Mouse (Mus musculus) limb, embryonic 10.5 days (tissue): ENCODE data around the gene Peak1. TPM values are rescaled to one million over a fixed set of nuclear protein-coding genes. Genes with fewer than 3 reads are reported as not detected.

Source experiments
- DNase-seq: peaks from one replicate; pipeline ENCODE4 v3.0.0-alpha.2; 2017; ENCODE audit warnings: low spot score
- H3K27ac ChIP-seq: fragments of 300-500 bp; sonication (generic); 2 replicates; pipeline ENCODE4 v1.5.1; 2016; ENCODE audit warnings: mild to moderate bottlenecking
- H3K27me3 ChIP-seq: fragments of 300-500 bp; sonication (generic); 2 replicates; pipeline ENCODE4 v1.6.1; 2016; ENCODE audit warnings: low read depth, mild to moderate bottlenecking; ENCODE audit not compliant: poor library complexity, severe bottlenecking
- H3K36me3 ChIP-seq: fragments of 300-500 bp; sonication (generic); 2 replicates; pipeline ENCODE4 v1.6.1; 2016; ENCODE audit warnings: mild to moderate bottlenecking, moderate library complexity
- H3K4me1 ChIP-seq: fragments of 300-500 bp; sonication (generic); 2 replicates; pipeline ENCODE4 v1.6.1; 2016
- H3K4me3 ChIP-seq: fragments of 300-500 bp; sonication (generic); 2 replicates; pipeline ENCODE4 v1.5.1; 2016; ENCODE audit warnings: mild to moderate bottlenecking, moderate library complexity
- H3K9me3 ChIP-seq: fragments of 300-500 bp; sonication (generic); replicated peaks from 2 replicates; pipeline ENCODE4 v1.6.1; 2016; ENCODE audit warnings: mild to moderate bottlenecking
- WGBS: fragments of 180-500 bp; shearing (Covaris S2); methylation state at CpG from one replicate; pipeline ENCODE4 v1.1.7; 2016; 5-methylcytosine and 5-hydroxymethylcytosine counted together
- polyA plus RNA-seq: library from polyadenylated mRNA; unstranded; fragments of >200 nt; fragmentation: Nextera tagmentation; extraction: Ambion mirVana; gene quantifications from 2 replicates; pipeline ENCODE4 v1.2.1, GENCODE M21; 2016

The Peak1 gene
- polyA plus RNA-seq, 1 experiment from 2014 or later, result 6.1 TPM

DNA sequence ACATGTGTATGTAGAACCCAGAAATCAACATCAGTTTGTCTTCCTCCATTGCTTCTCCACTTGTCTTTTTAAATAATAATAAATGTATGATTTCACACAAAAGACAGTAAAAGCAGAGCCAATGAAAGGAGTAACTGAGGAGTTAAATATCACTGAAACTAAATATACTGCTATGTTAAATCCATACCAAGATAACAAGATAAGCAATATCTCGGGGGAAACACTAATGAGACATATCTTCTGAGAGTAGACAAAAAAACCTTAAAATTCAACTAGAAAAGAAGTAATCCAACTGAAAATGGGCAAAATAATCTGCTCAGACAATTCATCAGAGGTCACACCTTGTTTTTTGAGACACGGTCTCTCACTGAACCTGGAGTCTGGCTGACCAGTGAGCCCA, 7.9 kb downstream of the Peak1 start:
- WGBS, result 94% methylated on average over 2 of the region's 2 CpGs
- H3K4me1 ChIP-seq, result peaks cover 7% of the 10 kb centered on the region
- H3K4me3 ChIP-seq, result no peak overlapping the region
- DNase-seq, result no peak
- no peaks in the 10 kb centered on the region for H3K36me3 ChIP-seq
- no peak overlapping the region for H3K27ac ChIP-seq
- H3K27me3 ChIP-seq, result peaks cover 7% of the 10 kb centered on the region; the same call in 1 of the 2 replicates
- no peaks in the 10 kb centered on the region for H3K9me3 ChIP-seq

DNA sequence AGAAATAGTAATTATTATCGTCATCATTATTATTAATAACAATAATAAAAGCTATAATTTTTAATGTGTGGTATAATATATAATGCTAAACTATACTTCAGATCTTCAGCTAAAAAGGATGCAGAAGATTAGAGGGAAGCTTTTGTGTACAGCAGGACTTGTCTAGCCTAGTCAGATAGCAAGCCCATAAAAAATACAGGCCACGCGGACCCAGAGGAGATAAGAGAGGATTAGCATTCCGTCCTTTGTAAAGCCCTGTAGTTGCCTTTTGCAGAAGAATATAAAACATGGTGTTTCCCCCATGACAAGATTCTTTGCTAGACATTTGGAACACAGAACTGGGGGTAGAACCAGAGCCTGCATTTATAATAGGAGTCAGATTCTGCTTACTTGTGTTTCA, 13.2 kb downstream of the Peak1 start:
- H3K27ac ChIP-seq, result no peak overlapping the region
- H3K9me3 ChIP-seq, result no peaks in the 10 kb centered on the region
- 68% methylated on average over 4 of the region's 4 CpGs for WGBS
- peaks cover 26% of the 10 kb centered on the region; the same call in 1 of the 2 replicates for H3K27me3 ChIP-seq
- no peak for DNase-seq
- H3K4me3 ChIP-seq, result no peak overlapping the region
- H3K36me3 ChIP-seq, result no peaks in the 10 kb centered on the region
- peaks cover 7% of the 10 kb centered on the region for H3K4me1 ChIP-seq

DNA sequence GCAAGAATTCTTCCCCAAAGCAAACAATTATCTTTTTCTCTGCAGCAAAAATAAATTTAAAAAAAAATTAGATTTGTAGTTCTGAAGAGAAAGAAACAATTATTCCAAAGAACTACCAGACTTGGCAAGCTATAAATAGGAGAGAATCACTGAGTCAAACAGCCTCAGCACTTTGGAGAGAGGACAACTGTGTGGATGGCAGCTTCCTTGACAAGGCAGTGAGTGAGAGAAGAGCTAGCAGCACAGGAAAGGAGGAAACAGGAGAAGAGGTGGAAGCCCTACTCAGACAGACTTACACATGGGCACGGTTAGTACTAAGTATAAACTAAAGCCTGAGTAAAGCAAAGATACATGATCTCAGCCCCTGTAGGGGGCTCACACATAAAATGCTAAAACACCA, 21.6 kb downstream of the Peak1 start:
- Histone ChIP-seq H3K36me3 (no peaks in the 10 kb centered on the region), H3K4me3 (no peak overlapping the region), H3K9me3 (no peaks in the 10 kb centered on the region), H3K27me3 (peaks cover 10% of the 10 kb centered on the region; the same call in 1 of the 2 replicates), H3K27ac (no peak overlapping the region), H3K4me1 (no peaks in the 10 kb centered on the region)
- no peak for DNase-seq
- WGBS, result 72% methylated on average over 1 of the region's 1 CpGs

DNA sequence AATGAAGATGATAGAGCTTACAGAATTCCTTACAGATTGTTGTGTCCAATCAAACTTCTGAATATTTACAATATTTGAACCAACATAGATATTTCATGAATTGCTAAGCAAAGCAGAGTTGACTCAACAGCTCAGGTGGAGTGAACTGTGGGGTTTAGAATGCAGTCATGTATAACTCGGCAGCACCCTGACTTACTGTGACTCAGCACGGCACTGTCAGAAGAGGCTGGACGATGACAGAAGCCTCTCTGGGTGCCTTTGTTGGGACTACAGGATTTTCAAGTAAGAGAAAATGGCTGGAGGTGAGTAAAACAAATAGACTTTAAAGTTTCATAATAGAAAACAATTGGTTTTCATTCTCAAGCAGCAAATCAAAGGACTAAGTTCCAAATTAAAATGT, 25.0 kb downstream of the Peak1 start:
- Histone ChIP-seq H3K36me3 (no peaks in the 10 kb centered on the region), H3K27ac (no peak overlapping the region), H3K27me3 (peaks cover 3% of the 10 kb centered on the region; the same call in 1 of the 2 replicates), H3K4me3 (no peak overlapping the region), H3K9me3 (no peaks in the 10 kb centered on the region), H3K4me1 (no peaks in the 10 kb centered on the region)
- 94% methylated on average over 3 of the region's 3 CpGs for WGBS
- no peak for DNase-seq

DNA sequence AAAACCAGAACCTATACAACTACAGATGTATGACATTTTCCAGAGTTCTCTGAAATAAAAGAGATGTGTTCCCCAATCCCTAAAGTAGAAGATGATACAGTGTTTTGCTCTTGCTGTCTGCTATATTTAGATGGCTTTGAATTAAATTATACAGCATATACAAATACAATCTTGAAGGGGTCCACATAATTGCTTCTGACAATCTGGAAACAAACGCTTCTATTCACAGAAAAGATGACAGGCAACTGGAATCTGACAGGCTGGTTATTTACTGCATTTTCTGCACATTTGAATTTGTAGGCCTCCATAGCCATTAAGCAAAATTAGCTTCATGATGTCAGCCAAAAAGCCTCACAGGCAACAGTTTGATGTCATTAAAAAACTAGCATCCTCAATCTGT, 35.1 kb downstream of the Peak1 start:
- H3K9me3 ChIP-seq, result no peaks in the 10 kb centered on the region
- H3K36me3 ChIP-seq, result no peaks in the 10 kb centered on the region
- no peak overlapping the region for H3K4me3 ChIP-seq
- 91% methylated on average over 1 of the region's 1 CpGs for WGBS
- H3K27me3 ChIP-seq, result no peaks in the 10 kb centered on the region
- no peak overlapping the region for H3K27ac ChIP-seq
- H3K4me1 ChIP-seq, result no peaks in the 10 kb centered on the region
- no peak for DNase-seq

DNA sequence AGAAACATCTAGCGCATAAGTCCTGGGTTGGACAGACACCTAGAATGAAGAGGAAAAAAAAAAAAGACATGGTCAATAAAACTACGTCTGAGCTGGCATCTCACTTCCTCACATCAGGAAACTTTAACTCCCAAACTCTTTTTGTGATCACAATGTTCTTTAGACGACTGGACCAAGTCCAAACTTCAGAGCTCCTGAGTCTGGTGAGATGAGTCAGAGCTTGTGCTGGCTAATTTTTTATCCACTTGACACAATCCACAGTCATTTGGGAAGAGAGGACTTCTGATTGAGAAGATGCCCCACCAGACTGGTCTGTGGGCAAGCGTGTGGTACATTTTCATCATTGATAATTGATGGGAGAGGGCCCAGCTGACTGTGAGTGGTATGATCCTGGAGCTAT, 43.5 kb downstream of the Peak1 start:
- Histone ChIP-seq H3K27ac (no peak overlapping the region), H3K9me3 (no peaks in the 10 kb centered on the region), H3K4me3 (no peak overlapping the region), H3K4me1 (no peaks in the 10 kb centered on the region), H3K27me3 (no peaks in the 10 kb centered on the region), H3K36me3 (no peaks in the 10 kb centered on the region)
- WGBS, result 76% methylated on average over 4 of the region's 4 CpGs
- DNase-seq, result no peak

DNA sequence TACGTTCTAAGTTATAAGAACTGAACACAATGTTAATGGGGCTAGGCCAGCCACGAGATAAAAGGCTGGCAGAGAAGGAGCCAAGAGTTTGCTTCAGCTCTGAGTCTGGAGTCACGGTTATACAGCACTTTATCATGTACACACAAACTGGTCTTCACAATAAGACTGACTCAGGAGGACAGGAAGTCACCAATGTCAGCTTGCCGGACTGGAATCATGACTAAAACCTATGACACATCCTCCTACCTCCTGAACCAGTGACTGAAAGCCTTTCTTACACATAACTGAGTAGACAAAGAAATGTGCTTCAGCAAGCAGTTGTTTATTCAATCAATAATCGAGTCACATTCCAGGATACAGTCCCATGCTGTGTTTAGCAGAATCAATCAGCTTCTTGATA, 47.2 kb downstream of the Peak1 start:
- Histone ChIP-seq H3K4me3 (no peak overlapping the region), H3K9me3 (no peaks in the 10 kb centered on the region), H3K36me3 (no peaks in the 10 kb centered on the region), H3K27me3 (no peaks in the 10 kb centered on the region), H3K27ac (no peak overlapping the region), H3K4me1 (0 out of 2 replicates have a peak, but pooled peaks cover 3% of the 10 kb centered on the region)
- WGBS, result 75% methylated on average over 5 of the region's 5 CpGs
- no peak for DNase-seq

DNA sequence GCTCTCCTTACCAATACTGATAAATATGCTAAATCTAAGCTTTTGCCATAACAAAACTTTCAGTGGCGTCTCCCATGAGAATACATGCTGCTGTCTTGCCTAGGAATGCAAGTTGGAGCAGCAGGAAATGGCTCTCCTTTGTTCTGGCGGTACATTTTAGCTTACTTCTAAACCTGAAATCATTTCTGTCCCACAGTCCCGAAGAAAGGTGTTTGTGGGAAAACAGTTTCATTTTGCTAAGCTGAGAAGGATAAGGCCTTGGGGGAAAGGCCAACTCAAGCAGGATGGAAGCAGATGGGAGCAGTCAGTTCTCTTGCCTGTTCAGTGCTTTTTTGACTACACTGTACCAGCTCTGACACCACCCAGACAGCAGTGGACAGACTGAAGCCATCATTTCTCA, 49.1 kb downstream of the Peak1 start:
- Histone ChIP-seq H3K27me3 (no peaks in the 10 kb centered on the region), H3K36me3 (no peaks in the 10 kb centered on the region), H3K9me3 (no peaks in the 10 kb centered on the region), H3K27ac (no peak overlapping the region), H3K4me1 (0 out of 2 replicates have a peak, but pooled peaks cover 3% of the 10 kb centered on the region), H3K4me3 (no peak overlapping the region)
- no peak for DNase-seq
- WGBS, result 74% methylated on average over 3 of the region's 3 CpGs

DNA sequence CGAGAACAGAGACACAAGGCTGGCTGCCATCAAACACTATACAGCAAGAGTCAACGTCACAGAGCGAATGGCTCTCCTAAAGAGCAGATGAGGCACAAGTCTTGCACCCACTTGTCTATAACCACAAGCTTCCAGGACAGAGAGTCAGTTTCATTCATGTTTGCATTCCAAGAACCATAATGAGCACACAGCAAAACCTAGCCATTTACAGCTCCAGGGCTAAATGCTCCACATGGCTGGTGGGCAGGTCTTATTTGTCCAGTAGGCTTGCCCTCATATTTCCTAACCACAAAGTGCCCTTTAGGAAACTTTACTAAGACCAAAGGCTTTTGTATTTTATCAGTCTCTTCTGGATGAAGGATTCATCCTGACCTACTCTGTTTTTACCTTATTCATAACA, 54.6 kb downstream of the Peak1 start:
- Histone ChIP-seq H3K27ac (no peak overlapping the region), H3K4me3 (no peak overlapping the region), H3K9me3 (no peaks in the 10 kb centered on the region), H3K27me3 (no peaks in the 10 kb centered on the region), H3K36me3 (no peaks in the 10 kb centered on the region), H3K4me1 (no peaks in the 10 kb centered on the region)
- no peak for DNase-seq
- 91% methylated on average over 3 of the region's 3 CpGs for WGBS

DNA sequence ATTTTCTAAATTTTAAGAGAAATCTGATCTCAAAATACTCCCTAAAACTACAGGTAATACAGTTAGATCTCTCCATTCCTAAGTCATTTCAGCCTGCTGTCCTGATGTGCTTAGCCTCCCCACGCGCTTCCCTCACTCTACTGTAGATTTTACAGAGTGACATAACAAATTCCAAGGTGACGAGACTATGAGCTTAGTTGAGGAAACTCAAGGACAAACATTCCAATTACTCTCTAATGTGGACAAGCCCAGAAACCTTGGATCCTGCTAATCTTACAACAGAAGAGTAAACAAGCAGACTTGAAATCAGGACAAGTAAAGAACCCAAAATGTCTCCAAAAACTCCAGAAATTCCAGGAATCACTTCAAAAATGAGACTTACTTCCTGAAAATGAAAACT, 58.6 kb downstream of the Peak1 start:
- no peak for DNase-seq
- Histone ChIP-seq H3K27me3 (no peaks in the 10 kb centered on the region), H3K4me1 (no peaks in the 10 kb centered on the region), H3K4me3 (no peak overlapping the region), H3K27ac (no peak overlapping the region), H3K9me3 (no peaks in the 10 kb centered on the region), H3K36me3 (no peaks in the 10 kb centered on the region)
- WGBS, result 86% methylated on average over 3 of the region's 3 CpGs

DNA sequence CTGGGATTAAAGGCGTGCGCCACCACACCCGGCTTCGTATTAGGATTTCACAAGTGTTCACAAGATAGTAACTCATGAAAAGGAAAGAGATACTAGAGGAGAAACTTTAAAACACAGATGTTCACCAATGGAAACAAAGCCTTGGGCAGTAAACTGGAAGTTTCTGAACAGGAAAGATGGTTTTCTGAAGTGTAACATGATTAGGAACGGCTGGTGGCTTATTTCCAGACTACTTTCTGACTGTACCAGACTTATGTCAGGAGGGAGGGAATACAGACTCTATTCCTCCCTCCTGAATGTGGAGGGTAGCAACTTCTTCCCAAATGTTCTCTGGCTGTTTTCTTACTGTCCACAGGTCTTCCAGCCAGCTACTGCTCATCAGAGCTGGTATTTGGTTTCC, 62.7 kb downstream of the Peak1 start:
- Histone ChIP-seq H3K27me3 (no peaks in the 10 kb centered on the region), H3K9me3 (no peaks in the 10 kb centered on the region), H3K27ac (no peak overlapping the region), H3K36me3 (no peaks in the 10 kb centered on the region), H3K4me3 (no peak overlapping the region), H3K4me1 (no peaks in the 10 kb centered on the region)
- no peak for DNase-seq
- 95% methylated on average over 5 of the region's 5 CpGs for WGBS

DNA sequence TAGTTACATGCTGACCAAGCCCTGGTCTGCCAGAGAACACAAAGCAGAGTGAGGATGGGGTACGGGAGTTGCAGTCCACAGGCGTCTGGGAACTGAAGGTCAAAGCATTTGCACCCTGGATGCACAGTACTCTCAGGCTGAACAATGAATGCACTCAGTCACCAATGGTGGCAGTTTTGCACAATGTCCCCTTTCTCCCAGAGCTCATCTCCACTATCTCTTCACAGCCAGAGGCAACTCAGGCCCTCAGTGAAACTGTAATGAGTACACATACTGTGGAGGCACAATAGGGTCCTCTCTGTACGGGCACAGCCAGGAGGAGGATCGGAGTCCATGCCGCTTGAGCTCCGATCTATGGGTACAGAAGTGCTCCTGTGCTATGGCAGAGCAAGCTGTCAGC, 71.5 kb downstream of the Peak1 start:
- Histone ChIP-seq H3K27me3 (no peaks in the 10 kb centered on the region), H3K27ac (no peak overlapping the region), H3K4me1 (peaks cover 3% of the 10 kb centered on the region; the same call in 1 of the 2 replicates), H3K4me3 (no peak overlapping the region), H3K9me3 (no peaks in the 10 kb centered on the region), H3K36me3 (no peaks in the 10 kb centered on the region)
- WGBS, result 85% methylated on average over 6 of the region's 6 CpGs
- no peak for DNase-seq

DNA sequence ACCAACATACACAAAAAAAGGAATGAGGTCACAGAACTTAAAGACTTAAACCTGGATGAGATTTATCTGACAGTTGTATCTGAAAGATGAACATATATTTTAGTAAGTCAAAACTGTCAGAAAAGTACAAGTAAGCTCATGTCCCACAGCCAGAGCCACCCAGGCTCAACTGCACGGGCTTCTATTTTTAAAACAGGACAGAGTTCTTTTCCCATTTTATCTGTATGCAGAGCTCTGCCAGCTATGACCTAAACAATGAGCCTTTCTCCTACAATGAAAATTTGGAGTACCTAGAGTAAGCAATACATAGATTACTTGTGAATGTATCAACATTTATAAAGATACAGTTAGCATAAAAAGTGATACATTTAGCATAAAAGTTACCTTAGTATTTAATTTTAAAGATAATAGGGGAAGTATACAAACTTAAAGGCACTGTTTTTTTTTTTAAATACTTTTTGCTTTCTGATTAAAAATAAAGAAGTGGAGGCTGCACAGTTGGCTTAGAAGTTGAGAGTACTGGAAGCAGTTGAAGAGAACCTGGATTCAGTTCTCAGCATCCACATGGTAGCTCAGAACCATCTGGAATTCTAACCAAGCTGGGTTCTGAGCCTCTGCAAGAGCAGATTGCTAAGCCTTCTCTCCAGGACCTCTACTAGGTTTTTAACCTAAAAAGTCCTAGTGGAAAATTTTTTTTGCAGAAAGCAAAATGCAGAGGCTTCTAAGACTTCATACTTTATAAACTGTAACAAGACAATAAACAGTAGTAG, 78.3 kb downstream of the Peak1 start:
- DNase-seq, result no peak
- Histone ChIP-seq H3K9me3 (no peaks in the 10 kb centered on the region), H3K27ac (no peak overlapping the region), H3K36me3 (no peaks in the 10 kb centered on the region), H3K27me3 (no peaks in the 10 kb centered on the region), H3K4me3 (no peak overlapping the region), H3K4me1 (no peaks in the 10 kb centered on the region)
- WGBS, result 89% methylated on average over 1 of the region's 1 CpGs

DNA sequence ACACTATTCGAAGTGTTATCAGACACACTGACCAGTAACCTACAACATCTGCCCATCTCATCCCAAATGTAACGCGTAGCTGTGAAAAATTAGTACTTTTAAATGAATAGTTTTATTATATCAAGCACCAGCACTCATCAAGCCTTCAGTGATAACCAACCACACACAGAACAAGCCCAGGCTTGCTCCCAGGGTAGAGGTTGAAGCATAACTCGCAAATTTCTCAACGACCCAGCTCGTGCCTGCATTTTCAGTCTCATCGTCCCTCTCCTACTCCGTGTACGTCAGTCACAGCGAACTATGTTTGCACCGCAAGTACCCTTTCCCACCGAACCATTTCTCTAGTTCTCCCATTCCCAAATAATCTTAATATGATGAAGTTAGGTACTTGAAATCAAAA, 83.5 kb downstream of the Peak1 start:
- no peaks in the 10 kb centered on the region for H3K27me3 ChIP-seq
- 91% methylated on average over 12 of the region's 12 CpGs for WGBS
- no peaks in the 10 kb centered on the region for H3K4me1 ChIP-seq
- H3K4me3 ChIP-seq, result no peak overlapping the region
- no peaks in the 10 kb centered on the region for H3K36me3 ChIP-seq
- no peaks in the 10 kb centered on the region for H3K9me3 ChIP-seq
- DNase-seq, result no peak
- no peak overlapping the region for H3K27ac ChIP-seq
